Mouse (Mus musculus): ENCODE results near the gene Olfr1080. TPM values are rescaled to one million over a fixed set of nuclear protein-coding genes. Genes with fewer than 3 reads are reported as not detected.
"Not testable (repeated sequence)": the region's sequence is repeated elsewhere in the genome, so short reads cannot be mapped to it uniquely, and the experiment has no call there.

Gene Olfr1080
- total RNA-seq (2014; rRNA removed): not detected in 2 replicates
- not detected in 2 replicates for polyA plus RNA-seq (2015; fragmentation: Nextera tagmentation; extraction: Ambion mirVana)

DNA sequence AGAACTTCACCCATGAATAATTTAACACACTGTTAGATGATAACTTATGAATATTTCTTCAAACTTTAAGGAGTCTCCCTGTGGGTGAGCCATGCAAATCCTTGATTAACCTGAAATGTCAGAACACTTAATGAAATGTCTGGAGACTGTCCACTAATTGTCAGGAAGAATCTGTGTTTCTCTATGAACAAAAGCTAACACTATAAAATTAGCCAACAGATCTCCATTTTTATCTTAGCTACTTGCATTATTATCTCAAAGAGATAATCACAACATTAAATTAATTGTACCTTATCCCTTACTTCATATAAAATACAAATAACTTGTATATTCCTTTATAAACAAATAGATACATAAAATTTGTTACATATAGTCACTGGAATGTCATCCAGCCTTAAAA, at the start of gene Olfr1080:
Gene Olfr1080 (minus strand): TSS at position 101 of the 400 bp plus-strand sequence.
- not testable (repeated sequence) for H3K27ac ChIP-seq (ENCODE audit: low read depth, low read length); ATAC-seq; DNase-seq; H3K27me3 ChIP-seq (ENCODE audit: insufficient read depth, low read length); H3K4me2 ChIP-seq (ENCODE audit: low read depth); H3K9me3 ChIP-seq (ENCODE audit: low read length); H3K9ac ChIP-seq; H3K4me1 ChIP-seq (ENCODE audit: insufficient read depth); H3K36me3 ChIP-seq (ENCODE audit: insufficient read depth); H3K4me3 ChIP-seq (ENCODE audit: low read depth, low read length)

DNA sequence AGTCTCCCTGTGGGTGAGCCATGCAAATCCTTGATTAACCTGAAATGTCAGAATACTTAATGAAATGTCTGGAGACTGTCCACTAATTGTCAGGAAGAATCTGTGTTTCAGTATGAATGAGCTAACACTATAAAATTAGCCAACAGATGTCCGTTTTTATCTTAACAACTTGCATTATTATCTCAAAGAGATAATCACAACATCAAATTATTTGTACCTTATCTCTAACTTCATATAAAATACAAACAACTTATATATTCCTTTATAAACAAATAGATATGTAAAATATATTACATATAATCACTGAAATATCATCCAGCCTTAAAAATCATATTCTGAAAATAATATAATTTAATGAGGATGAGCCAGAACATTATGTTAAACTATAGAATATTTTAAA, 40.8 kb upstream of the Olfr1080 start, which contains the start of gene Olfr1082:
Gene Olfr1082 (minus strand): TSS at position 101 of the 400 bp plus-strand sequence.
- not testable (repeated sequence) for H3K36me3 ChIP-seq (ENCODE audit: insufficient read depth); H3K27me3 ChIP-seq (ENCODE audit: insufficient read depth, low read length); ATAC-seq; H3K4me2 ChIP-seq (ENCODE audit: low read depth); H3K9me3 ChIP-seq (ENCODE audit: low read length); DNase-seq; H3K27ac ChIP-seq (ENCODE audit: low read depth, low read length); H3K4me1 ChIP-seq (ENCODE audit: insufficient read depth); H3K4me3 ChIP-seq (ENCODE audit: low read depth, low read length); H3K9ac ChIP-seq
- WGBS: 42% methylated on average over 1 of the region's 1 CpGs

- TF ChIP-seq CTCF (IDR thresholded peaks at IDR 0.05; ENCODE audit: low read depth): no peak
- no peak within 1 kb of the TSS for H3K4me3 ChIP-seq (ENCODE audit: low read depth, low read length)
- no peak within 1 kb of the TSS for H3K27ac ChIP-seq (ENCODE audit: low read depth, low read length)
- no peaks in the 10 kb centered on the region for H3K36me3 ChIP-seq (ENCODE audit: insufficient read depth)
- H3K9me3 ChIP-seq (ENCODE audit: low read length): no peaks in the 10 kb centered on the region
- H3K4me1 ChIP-seq (ENCODE audit: insufficient read depth): no peaks in the 10 kb centered on the region
- no peak within 1 kb of the TSS for H3K9ac ChIP-seq
- no peaks in the 10 kb centered on the region for H3K27me3 ChIP-seq (ENCODE audit: insufficient read depth, low read length)
- 33% methylated on average over 1 of the region's 1 CpGs for WGBS
- DNase-seq (no peak), ATAC-seq (no peak)
- no peak within 1 kb of the TSS for H3K4me2 ChIP-seq (ENCODE audit: low read depth)
Observed at GRCm38 (mm10) chr2:86542380-86542779, 15.7 kb downstream of the Olfr1080 start, which contains the start of gene Olfr1079. Gene Olfr1079, minus strand, starts transcription at chr2:86542480.

DNA sequence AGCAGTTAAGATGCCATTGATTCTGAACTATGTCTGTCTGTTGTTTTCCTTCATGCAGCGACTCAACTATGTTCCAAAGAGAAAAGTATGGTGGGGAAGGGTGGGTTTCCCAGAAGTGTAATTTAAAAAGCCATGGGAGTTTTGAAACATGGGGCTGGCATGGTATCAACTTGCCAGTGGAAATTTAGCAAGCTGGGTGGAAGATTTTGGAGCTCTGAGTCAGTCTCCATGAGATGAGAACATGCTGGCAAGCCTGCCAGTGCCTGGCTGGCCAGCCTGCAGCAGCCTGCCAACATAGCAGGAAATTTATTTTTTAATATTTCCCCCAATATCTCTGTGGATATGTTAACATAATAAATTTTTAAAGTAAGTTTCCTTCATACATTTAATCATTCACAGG, 27.0 kb downstream of the Olfr1080 start:
- Histone ChIP-seq H3K4me3 (ENCODE audit: low read depth, low read length) (no peak overlapping the region), H3K36me3 (ENCODE audit: insufficient read depth) (no peaks in the 10 kb centered on the region), H3K9me3 (ENCODE audit: low read length) (no peaks in the 10 kb centered on the region), H3K4me1 (ENCODE audit: insufficient read depth) (no peaks in the 10 kb centered on the region), H3K4me2 (ENCODE audit: low read depth) (no peak overlapping the region), H3K27ac (ENCODE audit: low read depth, low read length) (no peak overlapping the region), H3K27me3 (ENCODE audit: insufficient read depth, low read length) (no peaks in the 10 kb centered on the region), H3K9ac (no peak overlapping the region)
- DNase-seq (peak; percentile 4), ATAC-seq (no peak)
- WGBS: 46% methylated on average over 1 of the region's 1 CpGs
- TF ChIP-seq CTCF (IDR thresholded peaks at IDR 0.05; ENCODE audit: low read depth): no peak

DNA sequence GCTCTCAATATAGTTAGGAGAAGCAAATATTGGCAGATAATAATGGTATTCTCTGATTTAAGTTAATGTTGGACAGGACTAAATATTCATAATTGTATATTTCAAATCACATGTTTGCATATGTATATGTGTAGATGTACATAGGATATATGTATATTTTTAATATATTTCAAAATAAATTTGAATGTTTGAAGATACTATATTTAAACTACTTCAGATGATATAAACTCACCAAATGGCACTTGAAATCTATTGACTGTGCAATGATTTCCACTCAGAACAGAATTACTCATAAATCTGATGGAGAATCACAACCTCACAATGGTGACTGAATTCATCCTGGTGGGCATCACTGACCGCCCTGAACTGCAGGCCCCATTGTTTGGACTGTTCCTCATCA, 49.9 kb downstream of the Olfr1080 start, which contains the start of gene Olfr1076:
Gene Olfr1076 (plus strand): TSS at position 301 of the 400 bp plus-strand sequence.
- H3K4me3 ChIP-seq (ENCODE audit: low read depth, low read length): no peak within 1 kb of the TSS
- no peak for TF ChIP-seq CTCF (IDR thresholded peaks at IDR 0.05; ENCODE audit: low read depth)
- H3K4me2 ChIP-seq (ENCODE audit: low read depth): no peak within 1 kb of the TSS
- H3K27ac ChIP-seq (ENCODE audit: low read depth, low read length): no peak within 1 kb of the TSS
- 81% methylated on average over 1 of the region's 1 CpGs for WGBS
- DNase-seq (no peak), ATAC-seq (no peak)
- no peaks in the 10 kb centered on the region for H3K4me1 ChIP-seq (ENCODE audit: insufficient read depth)
- no peaks in the 10 kb centered on the region for H3K27me3 ChIP-seq (ENCODE audit: insufficient read depth, low read length)
- H3K9ac ChIP-seq: no peak within 1 kb of the TSS
- H3K36me3 ChIP-seq (ENCODE audit: insufficient read depth): no peaks in the 10 kb centered on the region
- H3K9me3 ChIP-seq (ENCODE audit: low read length): no peaks in the 10 kb centered on the region

Other genes starting within 250 kb of the Olfr1080 start
- gene Olfr1053, start 243.0 kb downstream of the Olfr1080 start, total RNA-seq (2014; rRNA removed): not detected in 2 replicates
- gene Olfr1053, start 243.0 kb downstream of the Olfr1080 start, polyA plus RNA-seq (2015; fragmentation: Nextera tagmentation; extraction: Ambion mirVana): not detected in 2 replicates
- not detected in 2 replicates for gene Olfr1054, start 222.8 kb downstream of the Olfr1080 start, total RNA-seq (2014; rRNA removed)
- not detected in 2 replicates for gene Olfr1054, start 222.8 kb downstream of the Olfr1080 start, polyA plus RNA-seq (2015; fragmentation: Nextera tagmentation; extraction: Ambion mirVana)
- gene Olfr1055, start 208.0 kb downstream of the Olfr1080 start, total RNA-seq (2014; rRNA removed): not detected in 2 replicates
- gene Olfr1055, start 208.0 kb downstream of the Olfr1080 start, polyA plus RNA-seq (2015; fragmentation: Nextera tagmentation; extraction: Ambion mirVana): not detected in 2 replicates
- gene Olfr1056, start 195.8 kb downstream of the Olfr1080 start, total RNA-seq (2014; rRNA removed): not detected in 2 replicates
- gene Olfr1056, start 195.8 kb downstream of the Olfr1080 start, polyA plus RNA-seq (2015; fragmentation: Nextera tagmentation; extraction: Ambion mirVana): not detected in 2 replicates
- not detected in 2 replicates for gene Olfr1057, start 179.8 kb downstream of the Olfr1080 start, total RNA-seq (2014; rRNA removed)
- gene Olfr1057, start 179.8 kb downstream of the Olfr1080 start, polyA plus RNA-seq (2015; fragmentation: Nextera tagmentation; extraction: Ambion mirVana): not detected in 2 replicates
- not detected in 2 replicates for gene Olfr1058, start 169.7 kb downstream of the Olfr1080 start, total RNA-seq (2014; rRNA removed)
- not detected in 2 replicates for gene Olfr1058, start 169.7 kb downstream of the Olfr1080 start, polyA plus RNA-seq (2015; fragmentation: Nextera tagmentation; extraction: Ambion mirVana)
- not detected in 2 replicates for gene Olfr1061, start 144.2 kb downstream of the Olfr1080 start, total RNA-seq (2014; rRNA removed)
- gene Olfr1061, start 144.2 kb downstream of the Olfr1080 start, polyA plus RNA-seq (2015; fragmentation: Nextera tagmentation; extraction: Ambion mirVana): not detected in 2 replicates
- gene Olfr1062, start 131.5 kb downstream of the Olfr1080 start, total RNA-seq (2014; rRNA removed): not detected in 2 replicates
- gene Olfr1062, start 131.5 kb downstream of the Olfr1080 start, polyA plus RNA-seq (2015; fragmentation: Nextera tagmentation; extraction: Ambion mirVana): not detected in 2 replicates
- gene Olfr1065, start 107.6 kb downstream of the Olfr1080 start, total RNA-seq (2014; rRNA removed): not detected in 2 replicates
- not detected in 2 replicates for gene Olfr1065, start 107.6 kb downstream of the Olfr1080 start, polyA plus RNA-seq (2015; fragmentation: Nextera tagmentation; extraction: Ambion mirVana)
- gene Olfr1066, start 102.0 kb downstream of the Olfr1080 start, total RNA-seq (2014; rRNA removed): not detected in 2 replicates
- gene Olfr1066, start 102.0 kb downstream of the Olfr1080 start, polyA plus RNA-seq (2015; fragmentation: Nextera tagmentation; extraction: Ambion mirVana): not detected in 2 replicates
- gene Olfr228, start 70.8 kb downstream of the Olfr1080 start, total RNA-seq (2014; rRNA removed): not detected in 2 replicates
- gene Olfr228, start 70.8 kb downstream of the Olfr1080 start, polyA plus RNA-seq (2015; fragmentation: Nextera tagmentation; extraction: Ambion mirVana): not detected in 2 replicates
- not detected in 2 replicates for gene Olfr1076, start 49.8 kb downstream of the Olfr1080 start, total RNA-seq (2014; rRNA removed)
- not detected in 2 replicates for gene Olfr1076, start 49.8 kb downstream of the Olfr1080 start, polyA plus RNA-seq (2015; fragmentation: Nextera tagmentation; extraction: Ambion mirVana)
- gene Olfr1079, start 15.8 kb downstream of the Olfr1080 start, total RNA-seq (2014; rRNA removed): not detected in 2 replicates
- gene Olfr1079, start 15.8 kb downstream of the Olfr1080 start, polyA plus RNA-seq (2015; fragmentation: Nextera tagmentation; extraction: Ambion mirVana): not detected in 2 replicates
- gene Olfr1082, start 40.7 kb upstream of the Olfr1080 start, total RNA-seq (2014; rRNA removed): not detected in 2 replicates
- gene Olfr1082, start 40.7 kb upstream of the Olfr1080 start, polyA plus RNA-seq (2015; fragmentation: Nextera tagmentation; extraction: Ambion mirVana): not detected in 2 replicates
- not detected in 2 replicates for gene Olfr1084, start 81.5 kb upstream of the Olfr1080 start, total RNA-seq (2014; rRNA removed)
- gene Olfr1084, start 81.5 kb upstream of the Olfr1080 start, polyA plus RNA-seq (2015; fragmentation: Nextera tagmentation; extraction: Ambion mirVana): not detected in 2 replicates
- gene Olfr1085, start 103.8 kb upstream of the Olfr1080 start, total RNA-seq (2014; rRNA removed): not detected in 2 replicates
- gene Olfr1085, start 103.8 kb upstream of the Olfr1080 start, polyA plus RNA-seq (2015; fragmentation: Nextera tagmentation; extraction: Ambion mirVana): not detected in 2 replicates
- not detected in 2 replicates for gene Olfr1086, start 121.9 kb upstream of the Olfr1080 start, total RNA-seq (2014; rRNA removed)
- gene Olfr1086, start 121.9 kb upstream of the Olfr1080 start, polyA plus RNA-seq (2015; fragmentation: Nextera tagmentation; extraction: Ambion mirVana): not detected in 2 replicates
- gene Olfr1087, start 140.2 kb upstream of the Olfr1080 start, total RNA-seq (2014; rRNA removed): not detected in 2 replicates
- gene Olfr1087, start 140.2 kb upstream of the Olfr1080 start, polyA plus RNA-seq (2015; fragmentation: Nextera tagmentation; extraction: Ambion mirVana): not detected in 2 replicates
- gene Olfr1089, start 175.5 kb upstream of the Olfr1080 start, total RNA-seq (2014; rRNA removed): not detected in 2 replicates
- gene Olfr1089, start 175.5 kb upstream of the Olfr1080 start, polyA plus RNA-seq (2015; fragmentation: Nextera tagmentation; extraction: Ambion mirVana): not detected in 2 replicates
- not detected in 2 replicates for gene Olfr1090, start 200.8 kb upstream of the Olfr1080 start, total RNA-seq (2014; rRNA removed)
- not detected in 2 replicates for gene Olfr1090, start 200.8 kb upstream of the Olfr1080 start, polyA plus RNA-seq (2015; fragmentation: Nextera tagmentation; extraction: Ambion mirVana)
- gene Olfr1093, start 224.2 kb upstream of the Olfr1080 start, total RNA-seq (2014; rRNA removed): not detected in 2 replicates
- gene Olfr1093, start 224.2 kb upstream of the Olfr1080 start, polyA plus RNA-seq (2015; fragmentation: Nextera tagmentation; extraction: Ambion mirVana): not detected in 2 replicates

Data from forebrain, postnatal 0 days (tissue).